Mouse (Mus musculus) heart, adult 9 months (tissue): ENCODE data around the gene Smox.
A peak's percentile ranks its signal among the peaks of the same experiment; 100 is the strongest.

Experiments
- DNase-seq, 2 experiments: peaks; one replicate each; pipeline ENCODE4 v3.0.0; 2022; ENCODE audit warnings: low spot score in 2 of 2

The Smox gene

GRCm38 (mm10) chr2:131514055-131514621, 22.8 kb downstream of the Smox start:
- DNase-seq: no peak

- DNase-seq: no peak
These were observed 26.3 kb downstream of the Smox start for GRCm38 (mm10) chr2:131517550-131517949.

GRCm38 (mm10) chr2:131518790-131519189, 27.5 kb downstream of the Smox start:
- no peak for DNase-seq

GRCm38 (mm10) chr2:131520743-131521142, 29.4 kb downstream of the Smox start:
- no peak for DNase-seq

- no peak for DNase-seq
These were observed 35.8 kb downstream of the Smox start for GRCm38 (mm10) chr2:131527061-131527460.

GRCm38 (mm10) chr2:131529898-131530622, 38.8 kb downstream of the Smox start:
- DNase-seq: peak in 1 of 2 experiments; percentile 49

- DNase-seq: no peak
These were observed 39.3 kb downstream of the Smox start for GRCm38 (mm10) chr2:131530623-131531008.

GRCm38 (mm10) chr2:131531271-131531670, 40.0 kb downstream of the Smox start:
- no peak for DNase-seq

- no peak for DNase-seq
These were observed 43.9 kb downstream of the Smox start for GRCm38 (mm10) chr2:131535168-131535567.

- peak; percentile 42 to 62 for DNase-seq
These were observed 47.0 kb downstream of the Smox start for GRCm38 (mm10) chr2:131538341-131538740.

GRCm38 (mm10) chr2:131539780-131540179, 48.5 kb downstream of the Smox start:
- no peak for DNase-seq

GRCm38 (mm10) chr2:131541686-131542085, 50.4 kb downstream of the Smox start:
- no peak for DNase-seq

GRCm38 (mm10) chr2:131542531-131542930, 51.2 kb downstream of the Smox start:
- no peak for DNase-seq

GRCm38 (mm10) chr2:131545386-131546307, 54.4 kb downstream of the Smox start:
- peak in 1 of 2 experiments; percentile 53 for DNase-seq

GRCm38 (mm10) chr2:131546308-131546700, 55.0 kb downstream of the Smox start:
- DNase-seq: no peak

- DNase-seq: no peak
These were observed 55.6 kb downstream of the Smox start for GRCm38 (mm10) chr2:131546745-131547408.

- no peak for DNase-seq
These were observed 57.0 kb downstream of the Smox start for GRCm38 (mm10) chr2:131548330-131548729.

GRCm38 (mm10) chr2:131549090-131549489, 57.8 kb downstream of the Smox start:
- DNase-seq: no peak

- no peak for DNase-seq
These were observed 59.2 kb downstream of the Smox start for GRCm38 (mm10) chr2:131550474-131550873.

- DNase-seq: no peak
These were observed 59.6 kb downstream of the Smox start for GRCm38 (mm10) chr2:131550906-131551305.

GRCm38 (mm10) chr2:131551701-131552620, 60.7 kb downstream of the Smox start:
- DNase-seq: no peak
